Mouse (Mus musculus) testis, adult 2 months (tissue): ENCODE data around the gene Hkdc1.

Experiments used
- CTCF ChIP-seq: fragments of 200-500 bp; IDR thresholded peaks from 2 replicates; pipeline ENCODE4 v1.5.1; 2012; ENCODE audit warnings: low read depth, mild to moderate bottlenecking, inconsistent platforms, low read length, moderate library complexity; ENCODE audit not compliant: control insufficient read depth, insufficient read depth, insufficient replicate concordance
- POLR2A ChIP-seq: fragments of 200-500 bp; IDR thresholded peaks from 2 replicates; pipeline ENCODE4 v1.6.1; 2012; ENCODE audit warnings: low read depth, mild to moderate bottlenecking, inconsistent platforms, low read length, moderate library complexity; ENCODE audit not compliant: control insufficient read depth

DNA sequence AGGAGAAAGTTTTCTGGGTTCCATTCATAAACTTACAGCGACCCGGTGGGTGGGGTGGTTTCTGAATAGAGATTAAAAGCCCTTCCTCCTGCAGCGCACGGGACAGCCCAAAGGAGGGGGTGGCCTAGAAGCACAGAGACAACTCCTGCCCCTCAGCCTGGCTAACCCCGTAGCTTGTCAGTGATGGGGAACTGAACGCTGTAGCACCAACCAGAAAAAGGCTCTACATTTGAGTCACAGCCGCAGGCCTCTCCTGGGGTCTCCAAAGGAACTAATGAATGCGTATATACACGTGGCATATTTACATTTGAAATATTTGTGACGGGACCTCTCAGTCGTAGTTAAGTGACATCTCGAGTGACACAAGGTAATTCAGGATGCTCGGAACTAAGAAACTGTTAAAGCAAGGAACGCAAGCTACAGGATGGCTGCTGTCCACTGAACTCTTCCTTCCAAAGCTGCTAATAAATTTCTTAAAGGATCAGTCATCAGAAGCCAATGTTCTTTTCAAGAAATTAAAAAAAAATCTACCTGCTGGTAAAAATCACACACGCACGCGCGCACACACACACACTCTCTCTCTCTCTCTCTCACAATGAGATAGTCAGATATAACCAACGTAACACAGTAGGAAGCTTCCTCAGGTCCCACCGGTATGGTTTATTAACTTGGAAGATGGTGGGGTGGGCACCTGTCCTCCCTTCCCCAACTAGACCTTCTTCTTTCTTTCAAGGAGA lies 87.4 kb downstream of the Hkdc1 start:
- TF ChIP-seq POLR2A (no peak), CTCF (no peak)
